Mouse (Mus musculus) megakaryocyte, embryonic 14.5 days (primary cell): Measurements from ENCODE around the gene Nkpd1.

Experiments
- FLI1 ChIP-seq: IDR thresholded peaks from 2 replicates; pipeline ENCODE4 v1.6.1; 2012; ENCODE audit warnings: low read length, inconsistent platforms, mixed read lengths
- GATA1 ChIP-seq: IDR thresholded peaks from 3 replicates; pipeline ENCODE4 v1.6.1; 2012; ENCODE audit warnings: mixed read lengths, low read length, inconsistent platforms, borderline replicate concordance

DNA sequence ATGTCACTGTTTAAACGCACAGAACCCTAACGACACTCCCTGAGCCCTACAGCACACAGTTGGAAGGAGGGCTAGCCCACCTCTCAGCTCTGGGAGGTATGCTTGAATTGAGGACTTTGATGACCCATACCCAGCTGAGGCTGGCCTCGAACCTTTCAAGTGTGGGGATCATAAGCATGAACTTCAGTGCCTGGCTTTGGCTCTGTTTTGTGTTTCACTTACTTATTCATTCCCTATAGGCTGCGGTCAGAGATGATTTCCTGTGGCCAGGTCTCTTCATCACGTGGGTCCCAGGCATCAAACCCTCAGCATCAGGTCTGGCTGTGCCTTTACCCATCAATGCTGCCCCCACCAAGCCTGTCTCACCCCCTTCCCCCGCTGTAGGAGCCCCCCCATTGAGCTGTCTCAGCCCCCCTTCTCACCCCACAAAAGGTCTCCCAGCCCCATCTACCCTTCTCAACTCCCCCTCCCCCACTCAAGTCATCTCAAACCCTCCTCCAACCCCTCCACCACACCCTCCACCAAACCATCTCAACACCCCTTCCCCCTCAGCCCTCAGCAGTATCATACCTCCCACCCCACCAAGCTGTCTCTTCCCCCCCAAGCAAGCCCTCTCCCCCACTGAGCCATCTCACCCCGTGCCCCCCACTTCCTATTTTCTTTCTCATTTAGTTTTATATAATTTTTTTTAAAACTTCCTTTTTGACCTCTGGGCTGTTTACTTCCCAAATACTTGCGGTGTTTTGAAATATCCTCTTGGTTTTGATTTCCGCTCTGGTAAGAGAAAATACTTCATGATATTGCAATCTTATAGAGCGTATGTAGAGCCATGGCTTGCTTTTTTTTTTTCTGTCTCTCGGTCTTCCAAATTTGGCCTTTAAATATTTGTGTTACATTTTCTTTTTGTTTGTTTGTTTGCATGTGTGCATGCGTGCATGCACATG lies 16.9 kb upstream of the Nkpd1 start:
- TF ChIP-seq GATA1 (no peak), FLI1 (no peak)
